Mouse (Mus musculus) T-helper 17 cell (primary cell): ENCODE measurements around the gene Shc3.

ENCODE experiments used
- in situ Hi-C, 2 experiments: fragments of 300-600 bp; cut with MboI, MseI; formaldehyde crosslinking; loops; 1 replicate in 1 of 2; 2 replicates in 1 of 2; pipeline ENCODE4 v1.15.1; 2025; ENCODE audit warnings: high pct_unique_total_duplicates in 2 of 2

The Shc3 gene

GRCm38 (mm10) chr13:51485291-51485690 is 83.9 kb downstream of the Shc3 start:
- in situ Hi-C loops = no loop called here

GRCm38 (mm10) chr13:51482786-51483185 is 86.4 kb downstream of the Shc3 start:
- in situ Hi-C loops = no loop called here

GRCm38 (mm10) chr13:51480341-51481011 is 88.7 kb downstream of the Shc3 start:
- in situ Hi-C loops = no loop called here

GRCm38 (mm10) chr13:51479826-51480225 is 89.4 kb downstream of the Shc3 start:
- in situ Hi-C loops = no loop called here

GRCm38 (mm10) chr13:51476991-51477390 is 92.2 kb downstream of the Shc3 start:
- in situ Hi-C loops = no loop called here

DNA sequence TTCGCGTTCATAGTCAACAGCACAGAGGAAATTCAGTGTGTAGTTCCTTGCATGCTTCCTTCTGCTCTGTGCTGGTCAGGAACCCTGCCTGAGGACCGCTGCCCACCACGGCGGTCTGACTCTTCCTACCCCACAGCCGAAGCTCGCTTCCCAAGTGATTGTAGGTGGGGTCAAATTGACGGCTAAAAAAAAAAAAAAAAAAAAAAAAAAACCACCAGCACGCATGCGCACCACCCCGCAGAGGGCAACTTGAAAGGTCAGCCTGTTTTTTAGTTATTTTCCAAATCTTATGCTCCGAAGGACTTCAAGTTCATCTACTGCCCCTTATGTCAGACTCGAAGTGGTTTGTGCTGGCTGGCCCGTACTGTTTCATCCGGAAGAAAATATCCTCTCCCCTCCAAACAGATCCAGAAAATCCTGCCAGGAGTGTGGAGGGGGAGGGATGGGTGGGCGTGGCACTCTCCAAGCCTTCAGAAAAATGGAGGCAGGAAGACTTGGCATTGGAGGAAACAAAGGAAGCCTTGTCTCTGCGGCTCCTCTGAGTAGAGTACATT is 100.4 kb downstream of the Shc3 start:
- in situ Hi-C loops = no loop called here

- in situ Hi-C loops = no loop called here
Measured at GRCm38 (mm10) chr13:51466117-51466841, 102.9 kb downstream of the Shc3 start.

GRCm38 (mm10) chr13:51464294-51464693 is 104.9 kb downstream of the Shc3 start:
- in situ Hi-C loops = no loop called here

DNA sequence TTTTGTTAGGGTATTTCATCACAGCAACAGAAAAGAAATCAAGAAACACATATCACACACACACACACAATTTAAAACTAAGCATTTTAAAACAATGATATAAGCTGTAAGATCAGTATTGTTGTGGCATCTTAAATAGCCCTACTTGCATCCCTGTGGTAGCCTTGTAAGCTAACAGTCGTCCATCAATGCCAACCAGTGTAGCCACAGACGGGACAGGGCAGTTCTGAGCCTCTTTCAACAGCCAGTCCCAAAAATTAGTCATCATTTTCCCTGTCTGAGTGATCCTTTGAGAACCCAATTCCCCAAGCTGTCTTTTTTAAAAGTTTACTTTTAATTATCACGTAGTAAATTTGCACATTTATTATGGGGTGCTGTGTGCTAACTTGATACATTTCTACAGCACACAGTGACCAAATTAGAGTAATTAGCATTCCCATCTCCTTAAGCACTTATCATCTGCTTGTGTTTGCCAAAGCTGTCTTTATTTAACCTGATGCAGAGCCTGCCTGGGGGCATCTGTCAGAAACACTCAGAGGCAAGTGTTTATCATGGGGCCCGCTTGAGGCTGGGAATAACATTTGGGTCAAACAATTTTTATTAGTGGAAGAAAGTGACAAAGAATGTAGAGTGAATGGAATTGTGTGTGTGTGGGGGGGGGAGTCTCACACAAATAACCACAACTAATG is 112.9 kb downstream of the Shc3 start:
- in situ Hi-C loops = no loop called here

GRCm38 (mm10) chr13:51446550-51446949 is 122.7 kb downstream of the Shc3 start:
- in situ Hi-C loops = no loop called here

DNA sequence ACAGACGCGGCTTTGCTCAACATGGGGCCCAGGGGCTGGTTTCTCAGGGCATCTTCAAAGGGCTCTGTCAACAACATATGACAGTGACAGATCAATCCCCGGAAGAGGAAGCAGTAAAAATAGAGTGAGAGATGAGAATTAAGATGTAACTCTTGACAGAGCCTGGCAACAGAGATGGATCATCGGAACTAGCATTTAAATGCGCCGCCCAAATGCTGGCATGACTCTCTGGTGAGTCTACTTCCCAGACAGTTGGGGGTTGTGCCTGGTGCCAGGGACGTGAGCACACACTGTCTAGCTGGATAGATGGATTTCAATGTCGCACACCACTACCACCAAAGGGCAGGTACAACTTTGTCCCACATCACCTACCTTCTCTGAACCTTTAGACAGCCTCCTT is 126.3 kb downstream of the Shc3 start:
- in situ Hi-C loops = no loop called here

DNA sequence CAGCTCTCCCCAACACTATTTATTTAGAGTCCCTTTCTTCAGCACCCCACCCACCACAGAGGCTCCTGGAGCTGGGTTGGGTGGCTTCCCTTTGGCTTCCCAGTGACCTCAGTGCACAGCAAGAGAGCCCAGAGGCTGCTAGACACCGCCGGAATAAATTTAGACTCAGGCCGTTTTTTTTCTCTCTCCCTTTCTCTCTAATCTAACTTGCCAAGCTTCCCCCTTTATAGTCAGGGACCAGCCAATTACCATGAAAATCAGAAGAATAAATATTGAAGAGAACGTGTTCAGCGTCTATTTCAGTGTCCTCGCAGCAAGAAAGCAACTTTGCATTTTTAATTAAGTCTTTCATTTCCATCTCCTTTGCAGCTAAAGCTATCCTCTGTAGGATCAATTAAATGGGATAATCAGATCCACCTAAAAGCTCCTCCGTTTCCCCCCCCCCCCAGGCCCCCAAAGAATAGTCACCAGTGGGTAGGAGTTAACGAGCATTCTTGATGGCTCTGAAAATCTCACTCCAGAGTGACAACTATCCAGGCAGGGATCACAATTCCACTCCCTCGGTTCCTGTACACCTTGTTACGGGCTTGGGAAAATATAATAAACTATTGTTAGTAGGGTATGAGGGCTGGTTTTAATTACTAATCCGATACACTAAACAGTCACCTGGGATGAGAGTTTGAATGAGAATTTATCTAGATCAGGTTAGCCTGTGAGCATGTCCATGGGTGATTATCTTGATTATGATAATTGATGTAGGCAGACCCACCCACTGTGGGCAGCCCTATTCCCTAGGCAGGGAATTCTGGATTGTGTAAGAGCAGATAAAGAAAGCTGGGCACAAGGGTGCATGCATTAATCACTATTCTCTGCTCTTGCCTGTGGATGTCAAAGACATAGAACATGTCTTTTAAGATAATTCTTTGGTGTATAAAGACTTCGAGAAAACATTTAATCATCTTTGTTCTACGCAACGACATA is 131.8 kb downstream of the Shc3 start:
- in situ Hi-C loops = no loop called here

- in situ Hi-C loops = no loop called here
Measured at GRCm38 (mm10) chr13:51435146-51435545, 134.1 kb downstream of the Shc3 start.

- in situ Hi-C loops = no loop called here
Measured at GRCm38 (mm10) chr13:51434460-51434859, 134.8 kb downstream of the Shc3 start.

- in situ Hi-C loops = no loop called here
Measured at GRCm38 (mm10) chr13:51433371-51433770, 135.8 kb downstream of the Shc3 start.

- in situ Hi-C loops = loop anchor here in 1 of 2 experiments (5.0 to 10.0 kb wide), 2 partner anchors 189 to 334 kb away; no protein-coding TSS in a partner anchor
Measured at GRCm38 (mm10) chr13:51425662-51426443, 143.4 kb downstream of the Shc3 start.

- in situ Hi-C loops = loop anchor here (5.0 to 25.0 kb wide), 7 partner anchors 190 to 1538 kb away; partner anchors contain the start of gene Sema4d (in 1 of the 2)
Measured at GRCm38 (mm10) chr13:51424647-51425046, 144.6 kb downstream of the Shc3 start.

DNA sequence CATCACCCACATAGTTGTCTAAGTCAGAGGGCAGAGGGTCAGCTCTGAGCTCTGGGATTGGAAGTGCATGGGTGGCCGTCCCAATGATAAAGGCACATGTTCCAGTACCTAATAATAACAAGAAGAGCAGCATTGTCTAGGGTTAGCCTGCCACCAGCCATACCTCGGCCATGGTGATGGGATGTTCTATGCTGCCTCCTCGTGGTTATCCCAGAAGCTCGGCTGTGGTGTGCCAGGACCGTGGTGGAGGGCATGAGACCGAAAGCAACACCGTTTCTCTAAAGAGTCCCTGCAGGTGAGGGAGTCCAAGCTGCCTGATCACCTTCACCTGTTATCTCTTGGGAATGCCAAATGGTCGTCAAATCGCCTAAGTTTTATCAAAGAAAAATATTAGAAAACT is 145.6 kb downstream of the Shc3 start:
- in situ Hi-C loops = loop anchor here (5.0 to 25.0 kb wide), 6 partner anchors 191 to 1539 kb away; partner anchors contain the start of gene Sema4d (in 1 of the 2)

- in situ Hi-C loops = loop anchor here (5.0 to 25.0 kb wide), 6 partner anchors 194 to 1541 kb away; partner anchors contain the start of gene Sema4d (in 1 of the 2)
Measured at GRCm38 (mm10) chr13:51420861-51421260, 148.4 kb downstream of the Shc3 start.

- in situ Hi-C loops = loop anchor here in 1 of 2 experiments (10.0 to 25.0 kb wide), 4 partner anchors 215 to 1543 kb away; partner anchors contain the start of gene Sema4d
Measured at GRCm38 (mm10) chr13:51419501-51419900, 149.7 kb downstream of the Shc3 start.
